Mouse (Mus musculus) limb, embryonic 14.5 days (tissue): ENCODE measurements around the gene Fthl17b. TPM values are rescaled to one million over a fixed set of nuclear protein-coding genes. Genes with fewer than 3 reads are reported as not detected.

Source experiments
- ATAC-seq: fragments of 200-750 bp; cut with Nextera tagmentation; 2 replicates; pipeline ENCODE4 v1.8.0; 2017; ENCODE audit warnings: low read depth, moderate number of reproducible peaks, moderate TSS enrichment; ENCODE audit not compliant: low FRiP score
- DNase-seq: peaks from one replicate; pipeline ENCODE4 v3.0.0-alpha.2; 2015; ENCODE audit warnings: low spot score
- H3K27ac ChIP-seq: fragments of 300-500 bp; sonication (generic); replicated peaks from 2 replicates; pipeline ENCODE4 v1.5.1; 2014; ENCODE audit warnings: low read depth, mild to moderate bottlenecking, low read length, moderate library complexity, mixed read lengths
- H3K27me3 ChIP-seq: fragments of 300-500 bp; sonication (generic); 2 replicates; pipeline ENCODE4 v1.6.1; 2014; ENCODE audit warnings: low read length, mixed read lengths; ENCODE audit not compliant: control insufficient read depth, insufficient read depth
- H3K36me3 ChIP-seq: fragments of 300-500 bp; sonication (generic); 2 replicates; pipeline ENCODE4 v1.6.1; 2014; ENCODE audit warnings: mild to moderate bottlenecking, low read length, moderate library complexity, mixed read lengths; ENCODE audit not compliant: control insufficient read depth, insufficient read depth
- H3K4me1 ChIP-seq: fragments of 300-500 bp; sonication (generic); 2 replicates; pipeline ENCODE4 v1.6.1; 2014; ENCODE audit warnings: antibody characterized with exemption, low read length, mixed read lengths; ENCODE audit not compliant: control insufficient read depth, insufficient read depth
- H3K4me2 ChIP-seq: fragments of 300-500 bp; sonication (generic); replicated peaks from 2 replicates; pipeline ENCODE4 v1.6.1; 2014; ENCODE audit warnings: low read depth, mild to moderate bottlenecking, low read length, moderate library complexity; ENCODE audit not compliant: severe bottlenecking
- H3K4me3 ChIP-seq: fragments of 300-500 bp; sonication (generic); replicated peaks from 2 replicates; pipeline ENCODE4 v1.5.1; 2014; ENCODE audit warnings: low read length
- H3K9ac ChIP-seq: fragments of 300-500 bp; sonication (generic); 2 replicates; pipeline ENCODE4 v1.6.1; 2014; ENCODE audit warnings: mild to moderate bottlenecking, low read depth, low read length, moderate library complexity; ENCODE audit not compliant: severe bottlenecking
- H3K9me3 ChIP-seq: fragments of 300-500 bp; sonication (generic); 2 replicates; pipeline ENCODE4 v1.6.1; 2016; ENCODE audit warnings: low read length; ENCODE audit not compliant: control insufficient read depth
- POLR2A ChIP-seq: fragments of 200-500 bp; IDR thresholded peaks from 2 replicates; pipeline ENCODE4 v1.8.0; 2012; ENCODE audit warnings: inconsistent platforms, mild to moderate bottlenecking, moderate library complexity, borderline replicate concordance; ENCODE audit not compliant: insufficient read depth, insufficient read length; ENCODE audit errors: extremely low read depth
- WGBS: fragments of 180-500 bp; shearing (Covaris S2); extraction: QIAGEN DNeasy Blood & Tissue Kit; methylation state at CpG from one replicate; pipeline ENCODE4 v1.1.7; 2014; 5-methylcytosine and 5-hydroxymethylcytosine counted together
- polyA plus RNA-seq, 2 experiments: library from polyadenylated mRNA; depleted of rRNA in 1 of 2; stranded (reverse) in 1 of 2; unstranded in 1 of 2; fragments of >200 nt; fragmentation: Nextera tagmentation in 1 of 2; extraction: Ambion mirVana in 1 of 2; gene quantifications; 2 replicates each; pipeline versions ENCODE4 v1.2.1 to v1.2.3; 2012 to 2014

Fthl17b gene
- polyA plus RNA-seq, 2 experiments: not detected

- Histone ChIP-seq H3K27me3 (no peaks in the 10 kb centered on the region), H3K4me2 (no peak overlapping the region), H3K9me3 (no peaks in the 10 kb centered on the region), H3K36me3 (no peaks in the 10 kb centered on the region), H3K4me1 (no peaks in the 10 kb centered on the region), H3K9ac (no peak overlapping the region), H3K27ac (no peak overlapping the region), H3K4me3 (no peak overlapping the region)
- peak; percentile 9 for DNase-seq
- no peak for ATAC-seq
- TF ChIP-seq POLR2A: no peak
- 29% methylated on average over 4 of the region's 4 CpGs for WGBS
Observed at GRCm38 (mm10) chrX:8927308-8927707, 35.5 kb downstream of the Fthl17b start.

GRCm38 (mm10) chrX:8921813-8922607 lies 40.8 kb downstream of the Fthl17b start:
- H3K4me1 ChIP-seq: no peaks in the 10 kb centered on the region
- H3K36me3 ChIP-seq: no peaks in the 10 kb centered on the region
- no peaks in the 10 kb centered on the region for H3K27me3 ChIP-seq
- H3K4me3 ChIP-seq: no peak overlapping the region
- WGBS: 58% methylated on average over 9 of the region's 9 CpGs
- no peak overlapping the region for H3K27ac ChIP-seq
- H3K9ac ChIP-seq: no peak overlapping the region
- no peak overlapping the region for H3K4me2 ChIP-seq
- no peak for DNase-seq
- ATAC-seq: no peak
- no peaks in the 10 kb centered on the region for H3K9me3 ChIP-seq
- no peak for TF ChIP-seq POLR2A

- H3K4me2 ChIP-seq: no peak overlapping the region
- no peaks in the 10 kb centered on the region for H3K4me1 ChIP-seq
- H3K9me3 ChIP-seq: no peaks in the 10 kb centered on the region
- no peaks in the 10 kb centered on the region for H3K36me3 ChIP-seq
- 77% methylated on average over 4 of the region's 4 CpGs for WGBS
- H3K27me3 ChIP-seq: no peaks in the 10 kb centered on the region
- no peak overlapping the region for H3K4me3 ChIP-seq
- TF ChIP-seq POLR2A: no peak
- H3K9ac ChIP-seq: no peak overlapping the region
- DNase-seq: no peak
- no peak overlapping the region for H3K27ac ChIP-seq
- ATAC-seq: no peak
Observed at GRCm38 (mm10) chrX:8921080-8921479, 41.7 kb downstream of the Fthl17b start.

Other genes with a start within 250 kb of the Fthl17b start
- gene Ssx9, start 214.5 kb downstream of the Fthl17b start, polyA plus RNA-seq (2012; rRNA removed): not detected in 2 replicates
- not detected in 2 replicates for gene Ssx9, start 214.5 kb downstream of the Fthl17b start, polyA plus RNA-seq (2014; fragmentation: Nextera tagmentation; extraction: Ambion mirVana)
- gene Ssxb5, start 159.3 kb downstream of the Fthl17b start, polyA plus RNA-seq (2012; rRNA removed): not detected in 2 replicates
- gene Ssxb5, start 159.3 kb downstream of the Fthl17b start, polyA plus RNA-seq (2014; fragmentation: Nextera tagmentation; extraction: Ambion mirVana): not detected in 2 replicates
- not detected in 2 replicates for gene Gm6592, start 119.0 kb downstream of the Fthl17b start, polyA plus RNA-seq (2012; rRNA removed)
- not detected in 2 replicates for gene Gm6592, start 119.0 kb downstream of the Fthl17b start, polyA plus RNA-seq (2014; fragmentation: Nextera tagmentation; extraction: Ambion mirVana)
- gene Gm5751, start 88.7 kb downstream of the Fthl17b start, polyA plus RNA-seq (2012; rRNA removed): not detected in 2 replicates
- gene Gm5751, start 88.7 kb downstream of the Fthl17b start, polyA plus RNA-seq (2014; fragmentation: Nextera tagmentation; extraction: Ambion mirVana): not detected in 2 replicates
- 6.9 and 9.7 TPM in 2 replicates for gene B630019K06Rik, start 70.6 kb downstream of the Fthl17b start, polyA plus RNA-seq (2012; rRNA removed)
- 5.6 and 7.4 TPM in 2 replicates for gene B630019K06Rik, start 70.6 kb downstream of the Fthl17b start, polyA plus RNA-seq (2014; fragmentation: Nextera tagmentation; extraction: Ambion mirVana)
- not detected in 2 replicates for gene Fthl17c, start 13.6 kb upstream of the Fthl17b start, polyA plus RNA-seq (2012; rRNA removed)
- gene Fthl17c, start 13.6 kb upstream of the Fthl17b start, polyA plus RNA-seq (2014; fragmentation: Nextera tagmentation; extraction: Ambion mirVana): not detected in 2 replicates
- not detected in 2 replicates for gene Fthl17d, start 23.8 kb upstream of the Fthl17b start, polyA plus RNA-seq (2012; rRNA removed)
- gene Fthl17d, start 23.8 kb upstream of the Fthl17b start, polyA plus RNA-seq (2014; fragmentation: Nextera tagmentation; extraction: Ambion mirVana): not detected in 2 replicates
- gene Fthl17e, start 70.5 kb upstream of the Fthl17b start, polyA plus RNA-seq (2012; rRNA removed): not detected in 2 replicates
- not detected in 2 replicates for gene Fthl17e, start 70.5 kb upstream of the Fthl17b start, polyA plus RNA-seq (2014; fragmentation: Nextera tagmentation; extraction: Ambion mirVana)
- gene Fthl17f, start 100.0 kb upstream of the Fthl17b start, polyA plus RNA-seq (2012; rRNA removed): not detected in 2 replicates
- not detected in 2 replicates for gene Fthl17f, start 100.0 kb upstream of the Fthl17b start, polyA plus RNA-seq (2014; fragmentation: Nextera tagmentation; extraction: Ambion mirVana)
- not detected in 2 replicates for gene 4930402K13Rik, start 141.6 kb upstream of the Fthl17b start, polyA plus RNA-seq (2012; rRNA removed)
- not detected in 2 replicates for gene 4930402K13Rik, start 141.6 kb upstream of the Fthl17b start, polyA plus RNA-seq (2014; fragmentation: Nextera tagmentation; extraction: Ambion mirVana)
- gene Lancl3, start 236.9 kb upstream of the Fthl17b start, polyA plus RNA-seq (2012; rRNA removed): 0.29 and 0.60 TPM in 2 replicates
- 0.63 and 0.93 TPM in 2 replicates for gene Lancl3, start 236.9 kb upstream of the Fthl17b start, polyA plus RNA-seq (2014; fragmentation: Nextera tagmentation; extraction: Ambion mirVana)